Mouse (Mus musculus): ENCODE results near the gene Prkab1.

Prkab1 gene

DNA sequence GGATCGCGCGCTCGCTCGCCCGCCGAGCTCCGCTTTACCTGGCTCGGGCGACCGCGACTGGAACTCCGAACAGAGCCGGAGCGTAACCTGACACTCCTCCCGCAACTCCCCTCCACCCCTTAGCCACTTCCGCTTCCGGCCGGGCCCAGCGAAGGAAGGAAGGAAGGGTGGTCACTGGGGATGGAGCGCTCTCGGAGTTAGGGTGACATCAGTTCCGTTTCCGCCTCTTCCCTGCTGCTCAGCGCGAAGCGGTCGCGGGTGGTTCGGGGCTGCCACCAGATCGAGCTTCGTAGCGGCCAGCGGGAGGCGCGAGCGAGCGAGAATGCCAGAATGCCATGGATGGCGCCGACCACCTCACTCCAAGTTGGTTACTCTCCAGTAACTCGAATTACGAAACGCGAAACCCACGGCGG lies at the start of gene Prkab1:
Gene Prkab1, minus strand, starts transcription at position 182 of the 413 bp plus-strand sequence.
- DNase-seq = peak; percentile 90

DNA sequence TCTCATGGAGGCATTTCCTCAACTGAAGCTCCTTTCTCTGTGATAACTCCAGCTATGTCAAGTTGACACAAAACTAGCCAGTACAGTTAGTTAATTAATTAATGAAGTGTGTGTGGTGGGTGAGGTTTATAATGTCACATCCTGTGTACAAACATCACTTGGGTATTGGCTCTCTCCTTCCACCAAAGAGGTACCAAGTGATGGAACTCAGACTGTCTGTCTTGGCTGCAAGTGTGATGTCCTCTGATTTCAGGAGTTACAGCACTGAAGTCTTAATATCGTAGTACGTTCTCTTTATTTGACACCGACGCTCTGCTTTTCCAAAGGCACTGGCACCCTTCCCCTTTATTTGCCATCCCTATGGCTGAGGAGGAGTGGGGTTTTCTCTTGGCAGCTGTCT lies 45.3 kb upstream of the Prkab1 start:
- no peak for DNase-seq

DNA sequence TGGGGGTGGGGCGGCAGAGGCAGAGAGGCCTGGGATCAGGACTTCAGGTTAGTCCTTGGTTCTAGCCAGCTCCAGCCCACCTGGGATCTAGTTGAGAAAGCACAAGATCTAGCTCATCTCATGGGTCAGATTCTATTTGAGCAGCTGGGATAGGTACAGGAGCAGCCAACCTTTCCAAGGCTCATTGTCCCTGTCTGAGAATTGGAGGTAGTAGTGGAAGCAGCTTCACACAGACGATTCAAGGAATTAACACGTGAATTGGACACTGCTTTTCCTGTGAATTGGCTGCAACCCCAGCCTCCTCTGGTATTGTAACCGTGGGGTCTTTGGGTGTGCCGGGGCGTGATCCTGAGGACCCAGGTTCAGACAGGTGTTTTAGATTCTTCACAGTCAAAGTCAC lies 28.5 kb upstream of the Prkab1 start:
- DNase-seq = no peak

DNA sequence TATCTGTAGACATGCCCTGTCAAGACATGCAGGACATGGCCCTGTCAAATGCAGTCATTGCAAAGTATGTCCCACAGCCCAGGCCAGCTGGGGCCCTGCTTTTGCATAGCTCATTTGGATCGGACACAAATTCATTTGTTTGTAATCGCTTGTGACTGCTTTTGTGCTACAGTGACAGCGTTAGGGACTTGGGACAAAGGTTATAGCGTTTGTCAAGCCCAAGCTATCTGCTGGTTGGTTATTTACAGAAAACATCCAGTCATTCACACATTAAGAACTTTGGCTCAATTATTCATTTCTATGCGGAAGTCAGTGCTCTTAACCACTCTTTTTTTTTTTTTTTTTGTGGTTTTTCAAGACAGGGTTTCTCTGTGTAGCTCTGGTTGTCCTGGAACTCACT lies 27.9 kb upstream of the Prkab1 start:
- peak; percentile 6 for DNase-seq

DNA sequence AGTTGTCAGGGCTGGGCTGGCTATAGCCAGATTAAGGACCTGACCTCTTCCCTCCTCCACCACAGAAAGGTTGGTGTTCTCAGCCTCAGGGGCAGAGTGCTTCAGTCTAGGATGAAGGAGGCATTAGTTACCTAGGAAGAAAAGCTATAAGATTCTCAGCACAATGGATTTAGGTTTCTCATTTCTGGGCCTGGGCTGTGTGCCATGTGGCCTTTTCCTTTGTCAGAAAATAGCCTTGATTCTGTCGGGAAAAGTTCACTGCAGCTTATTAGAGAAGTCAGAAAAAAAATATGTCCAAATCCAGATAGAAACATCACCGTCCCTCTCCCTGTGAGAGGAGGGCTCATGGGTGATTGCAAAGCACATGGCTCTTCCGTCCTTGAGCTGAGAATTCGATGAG lies 25.5 kb upstream of the Prkab1 start:
- DNase-seq = no peak

DNA sequence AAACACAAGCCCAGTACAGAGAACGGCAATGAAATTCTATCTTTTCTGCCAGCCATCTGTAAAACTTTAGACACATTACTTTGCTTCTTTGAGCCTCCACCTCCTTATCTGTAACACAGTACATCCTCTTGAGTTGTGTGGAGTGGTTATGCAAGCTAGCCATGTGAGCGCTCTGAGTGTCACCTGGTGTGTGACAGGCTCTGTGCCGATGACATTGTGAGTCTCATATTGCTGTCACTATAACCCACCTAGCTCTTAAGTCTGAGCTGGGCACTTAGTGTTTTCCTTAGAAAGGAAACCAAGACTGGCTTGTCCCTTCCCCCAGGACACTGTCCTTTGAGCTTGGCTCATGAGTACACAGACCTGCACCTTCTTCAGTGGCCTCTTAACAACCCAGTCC lies 24.0 kb upstream of the Prkab1 start:
- no peak for DNase-seq

DNA sequence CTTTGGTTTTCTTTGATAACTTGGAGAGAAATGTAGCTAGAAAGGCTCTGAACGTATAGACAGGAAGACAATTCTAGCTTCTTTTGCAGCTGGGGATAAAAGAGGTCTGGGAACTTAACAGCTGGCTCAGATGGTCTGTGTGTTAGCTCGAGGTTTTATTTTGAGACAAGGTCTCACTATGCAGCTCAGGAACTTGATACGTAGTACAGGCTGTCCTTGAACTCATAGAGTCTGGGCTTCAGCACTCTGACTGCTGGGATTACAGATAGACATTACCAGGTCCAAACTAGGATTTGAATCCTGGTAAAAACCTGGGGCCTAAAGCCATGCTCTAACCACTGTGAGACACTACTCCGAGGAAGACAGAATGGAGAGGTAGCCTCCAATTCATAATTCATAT lies 21.9 kb upstream of the Prkab1 start:
- DNase-seq = no peak

DNA sequence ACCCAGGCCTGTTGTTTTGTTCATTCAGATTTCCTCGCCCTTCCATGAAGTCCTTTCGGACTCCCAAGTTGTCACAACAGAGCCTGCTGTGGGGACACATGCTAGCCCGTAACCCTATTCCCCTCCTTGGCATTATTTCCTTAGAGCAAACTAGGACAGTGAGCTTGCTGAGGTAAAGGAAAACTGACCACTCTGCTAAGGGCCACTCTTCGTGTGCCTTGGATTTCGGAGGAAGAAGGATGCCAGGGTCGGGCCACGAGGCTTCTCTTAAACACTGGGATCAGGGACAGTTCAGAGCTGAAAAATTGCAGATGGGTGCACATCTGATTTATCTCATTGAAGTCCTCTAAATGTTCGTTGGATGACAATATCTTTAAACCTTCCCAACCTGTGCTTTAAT lies 21.3 kb upstream of the Prkab1 start:
- no peak for DNase-seq

DNA sequence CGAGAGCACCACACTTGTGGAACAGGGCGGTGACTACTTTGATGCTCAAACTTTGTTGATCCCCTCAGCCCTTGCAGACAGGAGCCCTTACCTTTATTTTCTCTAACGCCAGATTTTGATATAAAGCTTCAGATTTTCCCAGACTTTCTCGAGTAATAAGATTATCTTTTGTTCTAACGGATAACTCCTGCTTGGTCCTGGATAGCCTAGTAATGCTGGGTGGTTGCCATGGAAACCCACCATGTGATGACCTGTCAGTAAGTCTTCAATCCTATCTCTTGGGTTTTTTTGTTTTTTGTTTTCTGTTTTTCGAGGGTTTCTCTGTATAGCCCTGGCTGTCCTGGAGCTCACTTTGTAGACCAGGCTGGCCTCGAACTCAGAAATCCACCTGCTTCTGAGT lies 17.9 kb upstream of the Prkab1 start:
- DNase-seq = no peak

DNA sequence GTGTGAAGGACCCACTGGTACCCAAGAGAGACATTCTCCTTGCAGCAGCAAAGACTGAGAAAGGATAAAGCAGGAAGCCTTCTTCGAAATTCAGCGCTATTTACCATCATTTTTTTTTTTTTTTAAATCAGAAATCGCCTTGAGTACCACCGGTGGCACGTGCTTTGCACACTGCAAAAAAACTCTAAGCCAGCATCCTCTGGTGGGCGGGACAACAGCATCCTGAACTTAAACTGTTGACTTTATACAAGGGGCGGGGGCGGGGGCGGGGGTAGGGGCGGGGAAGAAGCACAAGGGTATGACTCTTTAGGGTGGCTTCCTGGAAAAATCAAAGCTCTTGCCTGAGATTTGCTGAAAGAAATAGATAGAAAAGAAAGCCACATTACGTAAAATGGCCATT lies 15.4 kb upstream of the Prkab1 start:
- no peak for DNase-seq

DNA sequence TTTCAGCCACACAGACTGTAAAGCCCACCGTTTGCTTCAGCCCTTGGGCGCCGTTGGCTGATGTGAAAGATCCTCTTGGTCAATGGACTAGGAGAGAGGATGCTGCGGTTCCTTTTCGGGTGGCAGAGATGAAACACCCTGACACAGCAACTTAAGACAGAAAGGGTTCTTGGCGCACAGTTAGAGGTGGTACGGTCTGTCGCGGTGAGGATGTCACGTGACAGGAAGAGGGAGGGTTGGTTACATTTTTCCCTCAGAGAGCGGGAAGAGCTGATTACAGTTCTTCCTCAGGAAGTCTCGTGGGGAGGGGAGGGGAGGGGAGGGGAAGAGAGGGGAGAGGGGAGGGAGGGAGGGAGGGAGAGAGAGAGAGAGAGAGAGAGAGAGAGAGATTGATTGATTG lies 13.4 kb upstream of the Prkab1 start:
- no peak for DNase-seq

DNA sequence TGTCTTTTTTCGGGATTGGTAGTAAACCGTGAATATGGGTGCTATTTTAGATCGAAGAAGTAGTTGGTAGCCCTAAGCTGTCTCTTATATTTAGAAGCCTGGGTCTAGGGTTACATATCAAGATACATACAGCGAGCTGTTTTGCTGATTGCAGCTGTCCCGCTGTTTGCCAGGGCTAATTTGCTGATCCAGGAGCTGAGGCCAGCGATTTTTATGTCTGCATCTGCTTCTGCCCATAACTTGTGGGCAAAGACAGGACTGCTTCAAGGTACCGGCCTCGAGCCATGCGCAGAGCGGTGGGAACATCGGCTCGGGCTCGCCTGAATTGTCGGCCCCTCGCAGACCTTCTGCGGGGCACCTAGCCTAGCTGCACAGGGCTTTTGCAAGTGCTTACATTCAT lies 12.2 kb upstream of the Prkab1 start:
- DNase-seq = no peak

DNA sequence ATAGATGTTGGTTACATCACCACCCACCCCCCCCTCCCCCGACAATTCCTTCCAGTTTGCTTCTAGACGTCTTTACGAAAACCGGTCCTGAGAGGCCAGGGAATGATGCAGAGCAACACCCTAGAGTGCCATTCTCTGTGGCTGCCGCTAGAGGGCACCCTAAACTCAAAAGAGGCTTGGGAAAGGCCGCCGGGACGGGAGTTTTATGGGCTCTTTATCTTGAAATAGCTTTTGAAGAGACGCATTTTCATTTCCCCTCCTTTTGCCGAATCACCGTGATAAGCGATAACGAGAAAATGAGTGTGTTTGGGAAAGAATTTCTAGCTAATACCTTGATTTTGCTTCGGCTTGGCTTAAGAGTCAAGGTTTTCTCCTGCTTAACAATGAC lies 6.9 kb upstream of the Prkab1 start:
- DNase-seq = peak; percentile 59

DNA sequence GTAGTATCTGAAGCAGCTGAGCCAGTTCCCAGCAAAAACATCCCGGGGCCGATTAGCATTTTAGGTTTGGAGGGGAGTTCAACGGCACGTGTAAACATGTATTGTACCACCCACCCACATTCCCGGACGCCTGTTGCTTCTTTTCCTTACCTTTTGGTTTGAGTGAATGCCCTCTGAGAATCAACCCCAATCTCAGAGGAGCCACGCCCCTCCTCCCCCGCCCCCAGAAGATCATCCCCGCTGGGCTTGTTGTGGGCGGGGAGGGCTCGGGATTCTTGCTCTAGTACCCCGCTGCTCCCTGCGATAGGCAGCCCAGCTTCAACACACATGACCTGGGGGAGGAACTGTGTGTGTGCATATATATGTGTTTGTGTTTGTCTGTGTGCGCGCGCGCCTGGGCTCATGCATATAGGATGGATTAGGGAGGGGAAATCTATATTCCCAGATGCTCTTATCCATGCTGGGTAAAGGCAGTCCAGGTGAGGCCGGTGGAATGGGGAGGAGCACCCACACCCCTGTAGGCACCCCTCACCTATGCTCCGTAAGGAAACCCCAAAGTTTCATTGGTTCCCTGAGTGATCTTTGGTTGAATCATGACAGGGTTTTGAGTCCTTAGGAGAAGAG lies 6.4 kb upstream of the Prkab1 start:
- no peak for DNase-seq

DNA sequence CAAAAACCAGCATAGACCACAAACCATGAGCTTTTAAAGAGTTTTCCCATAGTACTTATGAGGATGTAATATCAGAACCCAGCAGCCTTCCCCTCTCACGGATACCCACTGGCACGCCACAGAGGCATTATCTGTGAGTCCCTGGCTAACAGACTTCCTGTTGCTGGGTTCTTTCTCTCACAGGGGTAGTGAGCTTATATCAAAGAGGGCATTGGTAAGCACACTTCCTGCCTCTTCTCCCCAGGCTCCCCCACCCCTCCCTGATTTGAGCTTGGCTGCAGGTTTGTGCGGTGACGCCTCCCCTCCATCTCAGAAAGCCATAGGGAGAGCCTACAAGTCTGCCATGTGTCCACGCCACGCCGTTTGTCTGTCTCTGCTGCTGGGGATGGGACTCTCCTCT lies 4.8 kb upstream of the Prkab1 start:
- no peak for DNase-seq

DNA sequence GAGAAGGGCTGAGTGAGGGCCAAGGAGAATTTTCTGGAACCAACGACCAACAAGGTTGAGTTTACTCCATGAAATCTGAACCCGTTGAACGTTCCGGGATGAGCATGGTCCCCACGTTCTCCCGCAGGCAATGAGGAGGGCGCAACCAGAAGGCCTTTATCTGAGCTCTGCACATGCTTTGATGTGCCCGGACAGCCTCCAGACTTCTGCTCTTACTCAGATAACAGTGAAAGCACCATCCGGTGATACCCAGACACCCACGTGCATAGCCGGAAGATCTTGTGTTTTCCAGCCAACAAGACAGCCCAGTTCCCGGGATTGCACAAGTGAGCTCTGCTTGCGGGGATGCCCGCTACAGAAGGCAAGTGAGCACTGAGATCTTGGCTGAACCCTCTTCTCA lies 2.3 kb upstream of the Prkab1 start:
- no peak for DNase-seq

DNA sequence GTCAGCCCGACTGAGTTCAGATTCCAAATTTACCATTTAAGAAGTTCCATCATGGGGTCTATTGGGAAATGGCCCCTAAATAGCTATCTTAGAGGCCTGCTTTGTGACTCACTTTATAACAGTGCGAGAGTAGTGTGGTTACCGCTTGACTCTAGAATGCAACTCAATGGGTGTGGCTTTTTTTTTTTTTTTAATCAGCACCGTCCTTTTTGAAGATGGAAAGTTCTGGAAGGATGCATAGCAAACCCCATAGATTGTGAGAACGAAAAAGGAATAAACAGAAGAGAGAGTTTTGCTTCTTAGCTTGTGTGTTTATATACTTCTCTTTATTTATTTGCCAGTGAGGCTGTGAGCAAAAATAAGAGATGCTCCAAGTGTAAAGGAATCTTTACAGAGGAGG lies 1.8 kb upstream of the Prkab1 start:
- DNase-seq = no peak

DNA sequence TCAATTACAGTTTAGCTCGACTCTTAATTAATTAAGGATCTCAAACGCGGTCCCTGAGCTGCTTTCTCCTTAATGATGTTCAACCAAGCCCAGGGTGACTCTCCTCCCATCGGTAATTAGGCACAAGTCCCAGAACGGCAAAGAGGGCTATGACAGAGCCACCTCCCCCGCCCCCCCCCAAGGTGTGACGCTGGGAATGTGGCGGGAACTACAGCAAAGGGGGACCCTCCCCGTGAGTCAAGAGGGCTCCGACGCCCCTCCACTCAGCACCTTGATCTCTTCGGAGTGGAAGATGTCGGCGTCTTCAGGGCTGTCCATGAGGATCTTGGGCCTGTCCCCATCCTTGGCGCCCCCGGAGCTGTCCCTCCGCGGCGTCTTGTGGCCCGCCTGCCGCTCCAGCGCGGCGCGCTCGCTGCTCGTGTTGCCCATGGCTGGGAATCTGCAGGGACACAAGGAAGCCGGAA lies 455 bp downstream of the Prkab1 start:
- peak; percentile 48 for DNase-seq

DNA sequence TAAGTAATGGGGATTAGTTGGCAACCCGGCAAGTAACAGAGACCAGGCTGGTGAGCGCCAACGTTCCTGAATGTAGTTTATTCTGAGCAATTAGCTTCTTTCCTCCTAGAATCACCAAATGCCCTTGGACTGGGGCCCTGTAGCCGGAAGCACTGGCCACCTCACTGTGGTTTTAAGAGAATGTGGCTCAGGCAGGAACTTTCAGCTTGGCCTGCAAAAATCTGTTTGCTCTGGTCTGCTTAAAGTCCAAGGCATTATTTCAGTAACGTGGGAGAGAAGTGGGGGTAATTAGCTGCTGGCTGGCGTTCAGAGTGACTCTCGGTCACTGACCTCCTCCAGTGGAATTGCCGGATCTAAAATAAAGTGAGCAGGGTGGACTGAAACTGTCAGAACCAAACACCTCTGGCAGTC lies 1.1 kb downstream of the Prkab1 start:
- DNase-seq = peak; percentile 65

DNA sequence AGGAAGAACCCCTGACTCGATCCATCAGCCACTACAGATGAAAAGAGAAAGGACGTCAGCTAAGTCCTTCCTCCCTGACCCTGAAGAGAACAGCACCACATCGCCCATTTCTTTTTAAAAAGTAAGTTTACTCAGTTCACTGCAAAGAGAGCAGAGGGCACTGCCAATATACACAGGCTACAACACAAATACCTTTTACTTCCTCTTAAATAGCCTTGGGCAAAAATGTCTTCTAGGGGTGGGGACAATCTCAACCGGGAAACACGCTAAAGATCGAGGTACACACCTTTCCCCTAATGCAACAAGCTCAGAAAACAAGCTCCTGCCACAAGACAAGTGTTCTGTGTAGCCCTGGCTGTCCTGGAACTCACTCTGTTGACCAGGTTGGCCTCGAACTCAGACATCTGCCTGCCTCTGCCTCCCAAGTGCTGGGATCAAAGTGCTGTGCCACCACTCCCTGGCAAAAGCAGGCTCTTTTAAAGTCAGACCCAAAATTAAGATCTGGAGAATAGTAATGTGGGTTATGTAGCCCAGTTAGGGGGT lies 1.6 kb downstream of the Prkab1 start:
- DNase-seq = no peak

DNA sequence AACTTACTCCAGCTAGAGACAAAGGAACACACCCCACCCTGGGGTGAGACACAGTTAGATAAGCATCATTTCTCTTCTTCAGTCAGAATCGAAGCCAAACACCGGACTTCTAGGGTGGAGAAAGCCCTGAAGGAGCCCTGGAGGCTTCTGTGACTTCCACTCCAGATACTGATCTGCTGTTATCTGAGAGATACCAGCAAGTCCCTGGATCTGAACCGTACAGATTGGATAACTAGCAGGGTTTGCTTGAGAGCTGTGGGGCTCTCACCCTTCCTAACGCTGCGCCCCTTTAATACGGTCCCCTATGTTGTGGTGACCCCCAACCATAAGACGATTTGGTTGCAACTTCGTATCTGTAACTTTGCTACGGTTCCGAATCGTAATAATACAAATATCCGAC lies 2.2 kb downstream of the Prkab1 start:
- DNase-seq = no peak

DNA sequence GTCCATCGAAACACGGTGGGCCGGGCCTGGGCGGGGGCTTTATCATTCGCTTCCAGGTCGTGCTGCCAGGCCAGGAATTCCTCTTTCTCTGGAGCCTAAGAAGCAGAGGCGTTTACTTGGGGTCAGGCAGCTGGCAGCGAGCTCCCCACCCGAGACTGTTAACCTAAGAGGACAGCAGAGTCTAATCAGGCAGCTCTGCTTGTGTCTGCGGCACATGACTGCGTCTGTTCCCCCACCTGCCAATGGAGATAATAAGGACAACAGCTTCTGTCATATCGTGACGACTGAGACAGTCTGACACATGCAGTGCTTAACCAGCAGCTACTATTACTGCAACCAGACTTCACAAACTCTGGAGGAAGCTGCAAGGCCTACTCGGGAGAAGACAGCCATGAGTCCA lies 2.8 kb downstream of the Prkab1 start:
- DNase-seq = no peak

DNA sequence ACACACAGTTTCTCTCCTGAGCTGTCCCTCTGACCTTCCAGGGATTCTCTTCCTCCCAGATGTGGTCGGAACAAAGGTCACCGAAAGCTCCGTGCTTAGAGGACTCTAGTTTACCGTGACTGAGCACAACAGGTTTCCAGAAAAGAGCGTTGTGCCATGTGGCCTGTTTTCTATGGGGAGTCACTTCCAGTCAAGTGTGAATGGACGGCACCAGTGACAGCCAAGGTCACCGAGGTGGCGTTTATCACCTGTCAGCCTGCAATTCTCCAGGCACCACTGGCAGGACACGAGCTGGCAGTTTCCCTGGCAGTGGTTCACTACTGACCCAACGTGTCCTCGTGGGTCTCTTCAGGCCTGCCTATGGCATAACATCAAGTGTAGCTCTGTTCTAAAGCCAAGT lies 4.9 kb downstream of the Prkab1 start:
- DNase-seq = peak; percentile 62

DNA sequence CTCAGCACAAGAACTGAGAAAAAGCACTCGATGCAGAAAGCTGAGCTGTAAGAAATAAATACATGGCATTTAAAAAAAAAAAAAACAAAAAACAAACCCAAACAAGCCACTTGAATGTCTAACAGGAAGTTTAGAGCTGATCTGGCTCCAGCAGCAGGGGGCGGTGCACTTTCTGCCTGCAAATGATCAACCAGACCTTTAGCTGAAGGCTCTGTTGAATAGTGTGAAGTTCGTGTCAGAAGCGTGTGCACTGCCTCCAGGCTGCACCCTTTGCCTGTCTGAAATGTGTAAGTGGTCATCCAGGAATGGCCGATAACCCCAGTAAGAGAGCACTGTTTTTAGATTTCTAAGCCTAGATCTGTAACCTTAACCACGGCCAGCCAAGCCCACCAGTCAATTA lies 5.5 kb downstream of the Prkab1 start:
- peak; percentile 79 for DNase-seq

DNA sequence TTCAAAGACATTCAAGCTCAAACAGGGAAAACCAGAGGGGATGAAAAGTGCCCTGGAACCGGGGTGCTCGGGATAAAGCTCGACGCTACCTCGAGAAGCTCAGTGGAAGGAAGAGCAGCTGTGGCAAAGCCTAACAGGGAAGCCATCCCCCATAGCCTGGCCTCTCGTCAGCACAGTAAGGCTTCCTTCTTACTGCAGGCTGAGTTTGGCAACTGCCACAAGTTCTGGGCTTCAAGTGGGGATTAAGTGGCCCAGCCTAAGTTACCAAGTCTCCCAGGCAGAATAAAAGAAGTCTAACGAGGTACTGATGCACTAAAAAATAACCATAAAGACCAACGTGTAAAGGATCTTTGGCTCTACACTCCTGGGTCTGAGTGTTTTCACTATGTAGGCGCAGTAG lies 6.1 kb downstream of the Prkab1 start:
- no peak for DNase-seq

Data from kidney, adult 18-20 months (tissue).